Comparison of ENCODE assay signal across 8 mouse cellular contexts in genomic region chr11:69125919-69126705, GRCm38 (mm10). TPM values are rescaled to one million over a fixed set of nuclear protein-coding genes. Genes with fewer than 3 reads are reported as not detected.
DNase-seq lines count a peak whose midpoint lies in the region; ATAC-seq and TF ChIP-seq lines count a peak whose summit lies in the region.

No protein-coding gene starts in this region.

- peak overlapping the region; percentile 75 for H3K4me2 ChIP-seq in embryonic facial prominence, embryonic 15.5 days (replicated peaks)
- H3K4me2 ChIP-seq in limb, embryonic 14.5 days (replicated peaks; ENCODE audit: low read depth, low read length, severe bottlenecking): peak overlapping the region; percentile 80
- peak overlapping the region; percentile 74 for H3K4me2 ChIP-seq in neural tube, embryonic 14.5 days (ENCODE audit: low read depth, low read length)

- peak overlapping the region; percentile 29 for H3K9ac ChIP-seq in embryonic facial prominence, embryonic 15.5 days
- H3K9ac ChIP-seq in limb, embryonic 14.5 days (ENCODE audit: low read depth, low read length, severe bottlenecking): peak overlapping the region; percentile 57
- peak overlapping the region; percentile 48; the same call in 1 of the 2 replicates for H3K9ac ChIP-seq in neural tube, embryonic 14.5 days (replicated peaks; ENCODE audit: low read depth, low read length)

- H3K9me3 ChIP-seq in embryonic facial prominence, embryonic 15.5 days (replicated peaks): no peaks in the 10 kb centered on the region
- no peaks in the 10 kb centered on the region for H3K9me3 ChIP-seq in limb, embryonic 14.5 days (ENCODE audit: control insufficient read depth, low read length)
- H3K9me3 ChIP-seq in neural tube, embryonic 14.5 days (ENCODE audit: control insufficient read depth, low read length): no peaks in the 10 kb centered on the region

- DNase-seq in layer of hippocampus, adult 9-11 months: peak; percentile 45
- no peak for DNase-seq in layer of hippocampus, adult 8-10 months (ENCODE audit: low spot score in 2 of 2)
- DNase-seq in brain, adult 2 months (ENCODE audit: low read depth, low spot score): peak; percentile 79
- no peak for DNase-seq in limb, embryonic 14.5 days (ENCODE audit: low spot score)
- DNase-seq in ovary, adult 18-20 months (ENCODE audit: low spot score): no peak

- H3K4me1 ChIP-seq in embryonic facial prominence, embryonic 15.5 days: peaks cover 20% of the 10 kb centered on the region
- H3K4me1 ChIP-seq in limb, embryonic 14.5 days (ENCODE audit: control insufficient read depth, insufficient read depth, low read length): peaks cover 8% of the 10 kb centered on the region; the same call in 1 of the 2 replicates
- H3K4me1 ChIP-seq in neural tube, embryonic 14.5 days (ENCODE audit: control insufficient read depth, insufficient read depth, low read length): peaks cover 8% of the 10 kb centered on the region; the same call in 1 of the 2 replicates

- no peak for TF ChIP-seq POLR2A in limb, embryonic 14.5 days (IDR thresholded peaks at IDR 0.05; ENCODE audit: borderline replicate concordance, extremely low read depth, insufficient read depth, insufficient read length)

- H3K27ac ChIP-seq in embryonic facial prominence, embryonic 15.5 days (replicated peaks): peak overlapping the region; percentile 77
- H3K27ac ChIP-seq in limb, embryonic 14.5 days (replicated peaks; ENCODE audit: low read depth, low read length): peak overlapping the region; percentile 9; the same call in 1 of the 2 replicates
- peak overlapping the region; percentile 16; the same call in 1 of the 2 replicates for H3K27ac ChIP-seq in neural tube, embryonic 14.5 days (ENCODE audit: low read depth, low read length)

- no peaks in the 10 kb centered on the region for H3K36me3 ChIP-seq in embryonic facial prominence, embryonic 15.5 days
- H3K36me3 ChIP-seq in limb, embryonic 14.5 days (ENCODE audit: control insufficient read depth, insufficient read depth, low read length): no peaks in the 10 kb centered on the region
- no peaks in the 10 kb centered on the region for H3K36me3 ChIP-seq in neural tube, embryonic 14.5 days (ENCODE audit: control insufficient read depth, insufficient read depth, low read length)

- no peaks in the 10 kb centered on the region for H3K27me3 ChIP-seq in embryonic facial prominence, embryonic 15.5 days
- no peaks in the 10 kb centered on the region for H3K27me3 ChIP-seq in limb, embryonic 14.5 days (ENCODE audit: control insufficient read depth, insufficient read depth, low read length)
- 0 out of 2 replicates have a peak, but pooled peaks cover 7% of the 10 kb centered on the region for H3K27me3 ChIP-seq in neural tube, embryonic 14.5 days (ENCODE audit: control insufficient read depth, insufficient read depth, low read length)

- WGBS in embryonic facial prominence, embryonic 15.5 days: 8% methylated on average over 20 of the region's 20 CpGs
- WGBS in limb, embryonic 14.5 days: 15% methylated on average over 20 of the region's 20 CpGs
- 12% methylated on average over 20 of the region's 20 CpGs for WGBS in neural tube, embryonic 14.5 days

- H3K4me3 ChIP-seq in embryonic facial prominence, embryonic 15.5 days (replicated peaks): peak overlapping the region; percentile 52
- H3K4me3 ChIP-seq in limb, embryonic 14.5 days (replicated peaks; ENCODE audit: low read length): peak overlapping the region; percentile 57
- peak overlapping the region; percentile 45 for H3K4me3 ChIP-seq in neural tube, embryonic 14.5 days (ENCODE audit: low read depth, low read length)

- ATAC-seq in embryonic facial prominence, embryonic 15.5 days (ENCODE audit: insufficient number of reproducible peaks, low FRiP score, low TSS enrichment, low read depth): no peak
- no peak for ATAC-seq in limb, embryonic 14.5 days (ENCODE audit: low FRiP score, low read depth)
- ATAC-seq in neural tube, embryonic 14.5 days (ENCODE audit: low read depth): no peak
- no peak for ATAC-seq in activated CD4-positive, CD25-positive, alpha-beta regulatory T cell, adult 4 months

RNA-seq across cellular contexts. Expression of gene Aloxe3, which starts 0.4 kb away (rescaled TPM):
- total RNA-seq in layer of hippocampus, adult 8-10 months (2022): 10 to 100 TPM in 2 of 4 experiments, 1 to 10 TPM in 2; 8.8 to 14.4 (median 10.1) TPM
- polyA plus RNA-seq in embryonic facial prominence, embryonic 15.5 days (2015; fragmentation: Nextera tagmentation; extraction: Ambion mirVana): 7.6 and 8.9 TPM in 2 replicates
- polyA plus RNA-seq in limb, embryonic 14.5 days (2012; rRNA removed): 1.6 TPM in 2 replicates
- 1.6 and 2.2 TPM in 2 replicates for polyA plus RNA-seq in limb, embryonic 14.5 days (2014; fragmentation: Nextera tagmentation; extraction: Ambion mirVana)
- 2.2 and 5.0 TPM in 2 replicates for polyA plus RNA-seq in neural tube, embryonic 14.5 days (2014; fragmentation: Nextera tagmentation; extraction: Ambion mirVana)
- under 1 TPM in 1 of 2 experiments, not detected in 1; 0.09 TPM for polyA plus RNA-seq in activated CD4-positive, CD25-positive, alpha-beta regulatory T cell, adult 4 months (2017; shearing (Covaris generic))

RNA-seq across cellular contexts. Expression of gene 9130213A22Rik, which starts 3.7 kb away (rescaled TPM):
- total RNA-seq in layer of hippocampus, adult 8-10 months (2022): 1 to 10 TPM; 1.4 to 1.7 (median 1.5) TPM
- 0.35 and 0.51 TPM in 2 replicates for polyA plus RNA-seq in embryonic facial prominence, embryonic 15.5 days (2015; fragmentation: Nextera tagmentation; extraction: Ambion mirVana)
- polyA plus RNA-seq in limb, embryonic 14.5 days (2012; rRNA removed): 1.1 and 1.4 TPM in 2 replicates
- 0.41 and 0.77 TPM in 2 replicates for polyA plus RNA-seq in limb, embryonic 14.5 days (2014; fragmentation: Nextera tagmentation; extraction: Ambion mirVana)
- 0.33 and 0.48 TPM in 2 replicates for polyA plus RNA-seq in neural tube, embryonic 14.5 days (2014; fragmentation: Nextera tagmentation; extraction: Ambion mirVana)
- not detected for polyA plus RNA-seq in activated CD4-positive, CD25-positive, alpha-beta regulatory T cell, adult 4 months (2017; shearing (Covaris generic))

RNA-seq across cellular contexts. Expression of gene Hes7, which starts 5.9 kb away (rescaled TPM):
- total RNA-seq in layer of hippocampus, adult 8-10 months (2022): 1 to 10 TPM in 3 of 4 experiments, under 1 TPM in 1; 0.97 to 1.8 (median 1.2) TPM
- 0.55 and 0.64 TPM in 2 replicates for polyA plus RNA-seq in embryonic facial prominence, embryonic 15.5 days (2015; fragmentation: Nextera tagmentation; extraction: Ambion mirVana)
- polyA plus RNA-seq in limb, embryonic 14.5 days (2012; rRNA removed): 1.1 and 1.4 TPM in 2 replicates
- polyA plus RNA-seq in limb, embryonic 14.5 days (2014; fragmentation: Nextera tagmentation; extraction: Ambion mirVana): 0.30 and 0.77 TPM in 2 replicates
- 0.43 and 0.52 TPM in 2 replicates for polyA plus RNA-seq in neural tube, embryonic 14.5 days (2014; fragmentation: Nextera tagmentation; extraction: Ambion mirVana)
- polyA plus RNA-seq in activated CD4-positive, CD25-positive, alpha-beta regulatory T cell, adult 4 months (2017; shearing (Covaris generic)): not detected

RNA-seq across cellular contexts. Expression of gene Alox12b, which starts 30.7 kb away (rescaled TPM):
- 10 to 100 TPM in 2 of 4 experiments, 1 to 10 TPM in 2; 5.9 to 14.5 (median 10.5) TPM for total RNA-seq in layer of hippocampus, adult 8-10 months (2022)
- polyA plus RNA-seq in embryonic facial prominence, embryonic 15.5 days (2015; fragmentation: Nextera tagmentation; extraction: Ambion mirVana): 28.7 and 30.5 TPM in 2 replicates
- 0.24 and 0.26 TPM in 2 replicates for polyA plus RNA-seq in limb, embryonic 14.5 days (2012; rRNA removed)
- 0.26 and 0.83 TPM in 2 replicates for polyA plus RNA-seq in limb, embryonic 14.5 days (2014; fragmentation: Nextera tagmentation; extraction: Ambion mirVana)
- 0.43 and 0.67 TPM in 2 replicates for polyA plus RNA-seq in neural tube, embryonic 14.5 days (2014; fragmentation: Nextera tagmentation; extraction: Ambion mirVana)
- polyA plus RNA-seq in activated CD4-positive, CD25-positive, alpha-beta regulatory T cell, adult 4 months (2017; shearing (Covaris generic)): not detected

RNA-seq across cellular contexts. Expression of gene Per1, which starts 31.1 kb away (rescaled TPM):
- total RNA-seq in layer of hippocampus, adult 8-10 months (2022): 100 to 1,000 TPM in 2 of 4 experiments, 10 to 100 TPM in 2; 91.2 to 107 (median 97.7) TPM
- 29.6 and 34.4 TPM in 2 replicates for polyA plus RNA-seq in embryonic facial prominence, embryonic 15.5 days (2015; fragmentation: Nextera tagmentation; extraction: Ambion mirVana)
- polyA plus RNA-seq in limb, embryonic 14.5 days (2012; rRNA removed): 19.3 and 25.4 TPM in 2 replicates
- polyA plus RNA-seq in limb, embryonic 14.5 days (2014; fragmentation: Nextera tagmentation; extraction: Ambion mirVana): 16.0 and 22.5 TPM in 2 replicates
- 6.5 and 9.4 TPM in 2 replicates for polyA plus RNA-seq in neural tube, embryonic 14.5 days (2014; fragmentation: Nextera tagmentation; extraction: Ambion mirVana)
- 1 to 10 TPM; 4.5 to 6.7 TPM for polyA plus RNA-seq in activated CD4-positive, CD25-positive, alpha-beta regulatory T cell, adult 4 months (2017; shearing (Covaris generic))

Comparison
In these comparisons a context has a peak if more than half of its experiments do, and no peak if none do; other contexts are left out.
1. DNase-seq: peak in layer of hippocampus, adult 9-11 months (single experiment) and brain, adult 2 months (single experiment); none in layer of hippocampus, adult 8-10 months (0 of 2), limb, embryonic 14.5 days (single experiment) and ovary, adult 18-20 months (single experiment).
2. H3K27ac ChIP-seq: peak in every context shown above with its lines; median percentile 77 in embryonic facial prominence, embryonic 15.5 days; 16 in neural tube, embryonic 14.5 days; 9 in limb, embryonic 14.5 days.
3. Peak in every context shown above with its lines, with median percentiles within 50 percentile points of each other: H3K4me2 ChIP-seq, H3K4me3 ChIP-seq and H3K9ac ChIP-seq.